ENCODE assay signal across 16 mouse cellular contexts in genomic region chr2:156563557-156563956, GRCm38 (mm10). TPM values are rescaled to one million over a fixed set of nuclear protein-coding genes. Genes with fewer than 3 reads are reported as not detected.
A peak's percentile ranks its signal among the peaks of the same experiment; 100 is the strongest.
DNase-seq lines count a peak whose midpoint lies in the region; ATAC-seq and TF ChIP-seq lines count a peak whose summit lies in the region.
"Had no signal": no experiment of that assay in that cellular context is flagged by ENCODE, and none has a peak within 500 bp of the region (broad histone marks: within the 10 kb centered on the region; RNA-seq: fewer than 3 reads in every experiment).

No protein-coding gene starts in this region.

- no peaks in the 10 kb centered on the region for H3K27me3 ChIP-seq in hindbrain, postnatal 0 days (ENCODE audit: insufficient read depth, low read length)
- H3K27me3 ChIP-seq in hindbrain, embryonic 11.5 days (ENCODE audit: control insufficient read depth, insufficient read depth, low read length) = no peaks in the 10 kb centered on the region
- H3K27me3 ChIP-seq: CH12.LX; limb, embryonic 13.5 days; Patski had no signal

- H3K4me2 ChIP-seq in hindbrain, postnatal 0 days (ENCODE audit: low read depth, low read length) = no peak overlapping the region
- no peak overlapping the region for H3K4me2 ChIP-seq in hindbrain, embryonic 11.5 days (replicated peaks; ENCODE audit: low read depth, low read length)
- H3K4me2 ChIP-seq: limb, embryonic 13.5 days; midbrain, embryonic 11.5 days had no signal

- H3K9me3 ChIP-seq in hindbrain, postnatal 0 days (ENCODE audit: low read length) = no peaks in the 10 kb centered on the region
- H3K9me3 ChIP-seq in hindbrain, embryonic 11.5 days (ENCODE audit: control insufficient read depth, low read length) = no peaks in the 10 kb centered on the region
- H3K9me3 ChIP-seq: limb, embryonic 13.5 days had no signal

- DNase-seq in hindbrain, postnatal 0 days (ENCODE audit: low spot score) = no peak
- no peak for DNase-seq in hindbrain, embryonic 11.5 days (ENCODE audit: low spot score)
- peak; percentile 71 for DNase-seq in right cerebral cortex, adult 18-20 months
- DNase-seq in right cerebral cortex, postnatal 14 days = no peak
- peak; percentile 84 for DNase-seq in layer of hippocampus, adult 9-11 months
- DNase-seq in adipocyte (ENCODE audit: low spot score) = no peak
- DNase-seq in thymus, postnatal 0 days (ENCODE audit: low spot score) = no peak
- DNase-seq: cerebellum, adult 8-10 months; heart, adult 2 months; kidney, postnatal 36 days; liver, postnatal 0 days; lung, postnatal 36 days had no signal

- no peaks in the 10 kb centered on the region for H3K4me1 ChIP-seq in hindbrain, postnatal 0 days (ENCODE audit: insufficient read depth, low read length)
- no peaks in the 10 kb centered on the region for H3K4me1 ChIP-seq in hindbrain, embryonic 11.5 days (replicated peaks; ENCODE audit: control insufficient read depth, insufficient read depth, low read length)

- H3K27ac ChIP-seq in hindbrain, postnatal 0 days = peak overlapping the region; percentile 16; the same call in 1 of the 2 replicates
- no peak overlapping the region for H3K27ac ChIP-seq in hindbrain, embryonic 11.5 days (ENCODE audit: low read depth, low read length)
- H3K27ac ChIP-seq: heart, adult 2 months; limb, embryonic 13.5 days had no signal

- no peak for TF ChIP-seq CTCF in hindbrain, postnatal 0 days (IDR thresholded peaks at IDR 0.05; ENCODE audit: low read depth)

- no peak overlapping the region for H3K9ac ChIP-seq in hindbrain, postnatal 0 days (replicated peaks; ENCODE audit: low read length)
- no peak overlapping the region for H3K9ac ChIP-seq in hindbrain, embryonic 11.5 days (ENCODE audit: low read depth, low read length)
- H3K9ac ChIP-seq: limb, embryonic 13.5 days; liver, postnatal 0 days had no signal

- WGBS in hindbrain, postnatal 0 days = 78% methylated on average over 5 of the region's 5 CpGs
- 92% methylated on average over 5 of the region's 5 CpGs for WGBS in hindbrain, embryonic 11.5 days

- H3K36me3 ChIP-seq in hindbrain, postnatal 0 days (ENCODE audit: insufficient read depth, low read length) = peaks cover 31% of the 10 kb centered on the region
- peaks cover 9% of the 10 kb centered on the region; the same call in 1 of the 2 replicates for H3K36me3 ChIP-seq in hindbrain, embryonic 11.5 days (ENCODE audit: control insufficient read depth, insufficient read depth, low read length)

- no peak for ATAC-seq in hindbrain, postnatal 0 days
- no peak for ATAC-seq in hindbrain, embryonic 11.5 days (ENCODE audit: low FRiP score)
- ATAC-seq: liver, postnatal 0 days; Patski had no signal

- no peak overlapping the region for H3K4me3 ChIP-seq in hindbrain, postnatal 0 days (ENCODE audit: low read length)
- no peak overlapping the region for H3K4me3 ChIP-seq in hindbrain, embryonic 11.5 days (ENCODE audit: low read depth, low read length)
- H3K4me3 ChIP-seq: heart, adult 2 months; limb, embryonic 13.5 days had no signal

RNA-seq across cellular contexts. Expression of gene Aar2, which starts 16.2 kb away (rescaled TPM):
- 47.4 and 61.6 TPM in 2 replicates for total RNA-seq in hindbrain, postnatal 0 days (2014; rRNA removed)
- polyA plus RNA-seq in hindbrain, postnatal 0 days (2015; fragmentation: Nextera tagmentation; extraction: Ambion mirVana) = 39.2 and 40.3 TPM in 2 replicates
- polyA plus RNA-seq in hindbrain, embryonic 11.5 days (2014; fragmentation: Nextera tagmentation; extraction: Ambion mirVana) = 44.4 and 49.1 TPM in 2 replicates
- polyA plus RNA-seq in thymus, postnatal 0 days (2015; fragmentation: Nextera tagmentation; extraction: Ambion mirVana) = 27.5 and 29.2 TPM in 2 replicates

RNA-seq across cellular contexts. Expression of gene Dlgap4, which starts 49.9 kb away (rescaled TPM):
- total RNA-seq in hindbrain, postnatal 0 days (2014; rRNA removed) = 166 and 190 TPM in 2 replicates
- polyA plus RNA-seq in hindbrain, postnatal 0 days (2015; fragmentation: Nextera tagmentation; extraction: Ambion mirVana) = 168 and 173 TPM in 2 replicates
- polyA plus RNA-seq in hindbrain, embryonic 11.5 days (2014; fragmentation: Nextera tagmentation; extraction: Ambion mirVana) = 161 and 162 TPM in 2 replicates
- polyA plus RNA-seq in thymus, postnatal 0 days (2015; fragmentation: Nextera tagmentation; extraction: Ambion mirVana) = 40.3 and 44.0 TPM in 2 replicates

Comparison
In these comparisons a context has a peak if more than half of its experiments do, and no peak if none do; other contexts are left out.
1. DNase-seq: peak in right cerebral cortex, adult 18-20 months (single experiment) and layer of hippocampus, adult 9-11 months (single experiment); none in hindbrain, postnatal 0 days (single experiment), hindbrain, embryonic 11.5 days (single experiment), right cerebral cortex, postnatal 14 days (single experiment), adipocyte (single experiment) and thymus, postnatal 0 days (single experiment).